Mouse (Mus musculus): ENCODE results near the gene Timm10b.

- TF ChIP-seq POLR2A (IDR thresholded peaks at IDR 0.05; ENCODE audit: extremely low read depth, insufficient read depth, low read length) (no peak), CTCF (IDR thresholded peaks at IDR 0.05; ENCODE audit: low read depth, low read length) (no peak)
Measured at GRCm38 (mm10) chr7:105639304-105639703, 552 bp upstream of the Timm10b start.

Measured in liver, adult 2 months (tissue).